Mouse (Mus musculus) heart, adult 11 months (tissue): ENCODE data around the gene Inhbc.
A peak's percentile ranks its signal among the peaks of the same experiment; 100 is the strongest.
"Not testable (repeated sequence)": the region's sequence is repeated elsewhere in the genome, so short reads cannot be mapped to it uniquely, and the experiment has no call there.

ENCODE experiments used
- DNase-seq: peaks from one replicate; pipeline ENCODE4 v3.0.0; 2022

Inhbc gene

GRCm38 (mm10) chr10:127325454-127326016 lies 44.7 kb downstream of the Inhbc start:
- no peak for DNase-seq

GRCm38 (mm10) chr10:127324495-127324894 lies 45.7 kb downstream of the Inhbc start:
- peak; percentile 94 for DNase-seq

GRCm38 (mm10) chr10:127323131-127323855 lies 46.9 kb downstream of the Inhbc start:
- peak; percentile 95 for DNase-seq

GRCm38 (mm10) chr10:127322669-127323068 lies 47.6 kb downstream of the Inhbc start:
- DNase-seq: no peak

GRCm38 (mm10) chr10:127322178-127322577 lies 48.1 kb downstream of the Inhbc start:
- DNase-seq: no peak

- no peak for DNase-seq
Observed at GRCm38 (mm10) chr10:127321621-127322020, 48.6 kb downstream of the Inhbc start, which contains the start of gene Arhgap9. Gene Arhgap9, plus strand, starts transcription at chr10:127321964.

GRCm38 (mm10) chr10:127319969-127320368 lies 50.3 kb downstream of the Inhbc start:
- no peak for DNase-seq

- DNase-seq: no peak
Observed at GRCm38 (mm10) chr10:127318009-127318408, 52.2 kb downstream of the Inhbc start.

GRCm38 (mm10) chr10:127317277-127317676 lies 53.0 kb downstream of the Inhbc start:
- DNase-seq: no peak

- not testable (repeated sequence) for DNase-seq
Observed at GRCm38 (mm10) chr10:127314950-127315349, 55.3 kb downstream of the Inhbc start.

GRCm38 (mm10) chr10:127313516-127313915 lies 56.7 kb downstream of the Inhbc start:
- DNase-seq: peak; percentile 92

- no peak for DNase-seq
Observed at GRCm38 (mm10) chr10:127312858-127313257, 57.4 kb downstream of the Inhbc start.

- peak; percentile 97 for DNase-seq
Observed at GRCm38 (mm10) chr10:127312356-127312676, 57.9 kb downstream of the Inhbc start.

- peak; percentile 100 for DNase-seq
Observed at GRCm38 (mm10) chr10:127311476-127312355, 58.5 kb downstream of the Inhbc start, which contains the start of gene Mars. Gene Mars, minus strand, starts transcription at chr10:127311786.

GRCm38 (mm10) chr10:127310523-127311475 lies 59.4 kb downstream of the Inhbc start:
- DNase-seq: no peak

GRCm38 (mm10) chr10:127309167-127309566 lies 61.1 kb downstream of the Inhbc start:
- not testable (repeated sequence) for DNase-seq
